Mouse (Mus musculus) hindbrain, postnatal 0 days (tissue): ENCODE data around the gene 2210016F16Rik. TPM values are rescaled to one million over a fixed set of nuclear protein-coding genes. Genes with fewer than 3 reads are reported as not detected.
"Not testable (repeated sequence)": the region's sequence is repeated elsewhere in the genome, so short reads cannot be mapped to it uniquely, and the experiment has no call there.

Source experiments
- ATAC-seq: fragments of 200-750 bp; cut with Nextera tagmentation; 2 replicates; pipeline ENCODE4 v1.8.0; 2017; ENCODE audit warnings: mild to moderate bottlenecking, moderate TSS enrichment, moderate library complexity
- DNase-seq: peaks from one replicate; pipeline ENCODE4 v3.0.0-alpha.2; 2015; ENCODE audit warnings: low spot score
- H3K27ac ChIP-seq: fragments of 300-500 bp; sonication (generic); 2 replicates; pipeline ENCODE4 v1.5.1; 2014; ENCODE audit warnings: mild to moderate bottlenecking
- H3K27me3 ChIP-seq: fragments of 300-500 bp; sonication (generic); 2 replicates; pipeline ENCODE4 v1.6.1; 2014; ENCODE audit warnings: low read length, mixed read lengths; ENCODE audit not compliant: insufficient read depth
- H3K36me3 ChIP-seq: fragments of 300-500 bp; sonication (generic); 2 replicates; pipeline ENCODE4 v1.6.1; 2014; ENCODE audit warnings: low read length, mixed read lengths; ENCODE audit not compliant: insufficient read depth
- H3K4me1 ChIP-seq: fragments of 300-500 bp; sonication (generic); 2 replicates; pipeline ENCODE4 v1.6.1; 2014; ENCODE audit warnings: antibody characterized with exemption, low read length, mixed read lengths; ENCODE audit not compliant: insufficient read depth
- H3K4me2 ChIP-seq: fragments of 300-500 bp; sonication (generic); 2 replicates; pipeline ENCODE4 v1.6.1; 2014; ENCODE audit warnings: low read depth, mild to moderate bottlenecking, low read length, moderate library complexity, mixed read lengths
- H3K4me3 ChIP-seq: fragments of 300-500 bp; sonication (generic); 2 replicates; pipeline ENCODE4 v1.5.1; 2014; ENCODE audit warnings: low read length
- H3K9ac ChIP-seq: fragments of 300-500 bp; sonication (generic); replicated peaks from 2 replicates; pipeline ENCODE4 v1.6.1; 2014; ENCODE audit warnings: mild to moderate bottlenecking, low read length, moderate library complexity, mixed read lengths
- H3K9me3 ChIP-seq: fragments of 300-500 bp; sonication (generic); 2 replicates; pipeline ENCODE4 v1.6.1; 2016; ENCODE audit warnings: low read length, mixed read lengths
- CTCF ChIP-seq: IDR thresholded peaks from 2 replicates; pipeline ENCODE4 v1.5.1; 2016; ENCODE audit warnings: antibody characterized with exemption, control low read depth, low read depth
- WGBS: fragments of 180-500 bp; shearing (Covaris S2); extraction: QIAGEN DNeasy Blood & Tissue Kit; methylation state at CpG from one replicate; pipeline ENCODE4 v1.1.7; 2014; 5-methylcytosine and 5-hydroxymethylcytosine counted together
- polyA plus RNA-seq: library from polyadenylated mRNA; unstranded; fragments of >200 nt; fragmentation: Nextera tagmentation; extraction: Ambion mirVana; gene quantifications from 2 replicates; pipeline ENCODE4 v1.2.1, GENCODE M21; 2015
- total RNA-seq: library from RNA; depleted of rRNA; stranded (reverse); fragments of >200 nt; gene quantifications from 2 replicates; pipeline ENCODE4 v1.2.3, GENCODE M21; 2014

Gene 2210016F16Rik
- total and polyA plus RNA-seq, 2 experiments from 2014 or later = 17.9 to 20.3 TPM

- no peak overlapping the region for H3K4me2 ChIP-seq
- 0 out of 2 replicates have a peak, but pooled peaks cover 5% of the 10 kb centered on the region for H3K36me3 ChIP-seq
- no peak overlapping the region for H3K4me3 ChIP-seq
- H3K4me1 ChIP-seq = no peaks in the 10 kb centered on the region
- H3K27ac ChIP-seq = no peak overlapping the region
- 80% methylated on average over 6 of the region's 6 CpGs for WGBS
- DNase-seq (no peak), ATAC-seq (no peak)
- H3K27me3 ChIP-seq = no peaks in the 10 kb centered on the region
- no peak for TF ChIP-seq CTCF
- no peaks in the 10 kb centered on the region for H3K9me3 ChIP-seq
- H3K9ac ChIP-seq = no peak overlapping the region
Observed at GRCm38 (mm10) chr13:58415374-58415773, 30.3 kb upstream of the 2210016F16Rik start.

DNA sequence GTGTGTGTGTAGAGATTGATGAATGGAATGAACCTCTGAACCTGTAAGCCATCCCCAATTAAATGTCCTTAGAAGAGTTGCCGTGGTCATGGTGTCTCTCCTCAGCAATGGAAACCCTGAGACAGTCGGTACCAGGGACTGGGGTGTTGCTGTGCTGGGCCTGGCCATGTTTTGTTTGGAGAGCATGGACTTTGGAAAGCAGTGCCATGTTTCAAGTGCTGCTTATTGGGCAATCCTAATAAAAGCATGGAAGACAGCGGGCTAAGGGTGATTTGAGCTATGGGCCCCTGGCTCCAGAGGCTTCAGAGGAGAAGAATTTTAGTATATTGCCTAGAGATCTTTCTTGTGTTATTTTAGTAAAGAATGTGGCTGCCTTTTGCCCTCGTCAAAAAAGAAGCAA is 26.0 kb upstream of the 2210016F16Rik start:
- no peak for TF ChIP-seq CTCF
- H3K4me3 ChIP-seq = no peak overlapping the region
- H3K9ac ChIP-seq = no peak overlapping the region
- no peaks in the 10 kb centered on the region for H3K27me3 ChIP-seq
- 96% methylated on average over 4 of the region's 4 CpGs for WGBS
- no peaks in the 10 kb centered on the region for H3K9me3 ChIP-seq
- no peak overlapping the region for H3K4me2 ChIP-seq
- ATAC-seq (no peak), DNase-seq (no peak)
- no peak overlapping the region for H3K27ac ChIP-seq
- H3K4me1 ChIP-seq = no peaks in the 10 kb centered on the region
- H3K36me3 ChIP-seq = 0 out of 2 replicates have a peak, but pooled peaks cover 8% of the 10 kb centered on the region

DNA sequence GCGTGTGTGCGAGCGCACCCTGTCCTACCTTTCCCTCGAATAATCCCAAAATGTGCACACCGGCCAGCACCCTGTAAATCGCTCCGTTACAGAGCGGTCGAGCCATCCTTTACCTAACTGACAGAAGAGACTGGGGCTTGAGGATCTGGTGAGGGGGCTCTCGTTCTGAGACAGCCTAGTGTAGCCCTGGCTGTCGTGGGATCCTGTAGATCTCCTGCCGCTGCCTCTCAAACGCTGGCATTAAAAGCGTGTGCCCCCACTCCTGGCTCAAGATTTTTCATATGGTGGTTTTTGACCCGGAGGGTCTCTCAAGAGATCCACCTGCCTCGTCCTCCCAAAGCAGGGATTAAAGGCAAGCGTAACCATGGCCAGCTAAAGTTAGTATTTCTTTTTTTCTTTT is 18.2 kb upstream of the 2210016F16Rik start, which contains the start of gene Hnrnpk:
Gene Hnrnpk (minus strand): TSS at position 101 of the 400 bp plus-strand sequence.
- Histone ChIP-seq H3K4me3 (peak within 1 kb of the TSS; percentile 98), H3K9ac (peak within 1 kb of the TSS; percentile 99), H3K27ac (peak within 1 kb of the TSS; percentile 100), H3K4me2 (peak within 1 kb of the TSS; percentile 53)
- H3K4me1 ChIP-seq, ATAC-seq, H3K27me3 ChIP-seq, H3K9me3 ChIP-seq, DNase-seq, H3K36me3 ChIP-seq: not testable (repeated sequence)
- 4% methylated on average over 17 of the region's 17 CpGs for WGBS

- Histone ChIP-seq H3K36me3 (peaks cover 4% of the 10 kb centered on the region; the same call in 1 of the 2 replicates), H3K4me2 (peak overlapping the region; percentile 53), H3K9me3 (no peaks in the 10 kb centered on the region), H3K4me1 (no peaks in the 10 kb centered on the region; the same call in 1 of the 2 replicates), H3K4me3 (peak overlapping the region; percentile 98), H3K27ac (peak overlapping the region; percentile 100), H3K27me3 (no peaks in the 10 kb centered on the region), H3K9ac (peak overlapping the region; percentile 99)
- 0% methylated on average over 23 of the region's 48 CpGs for WGBS
- no peak for DNase-seq
- no peak; the same call in 1 of the 2 replicates for ATAC-seq
- no peak for TF ChIP-seq CTCF
Observed at GRCm38 (mm10) chr13:58402744-58403110, 17.7 kb upstream of the 2210016F16Rik start.

DNA sequence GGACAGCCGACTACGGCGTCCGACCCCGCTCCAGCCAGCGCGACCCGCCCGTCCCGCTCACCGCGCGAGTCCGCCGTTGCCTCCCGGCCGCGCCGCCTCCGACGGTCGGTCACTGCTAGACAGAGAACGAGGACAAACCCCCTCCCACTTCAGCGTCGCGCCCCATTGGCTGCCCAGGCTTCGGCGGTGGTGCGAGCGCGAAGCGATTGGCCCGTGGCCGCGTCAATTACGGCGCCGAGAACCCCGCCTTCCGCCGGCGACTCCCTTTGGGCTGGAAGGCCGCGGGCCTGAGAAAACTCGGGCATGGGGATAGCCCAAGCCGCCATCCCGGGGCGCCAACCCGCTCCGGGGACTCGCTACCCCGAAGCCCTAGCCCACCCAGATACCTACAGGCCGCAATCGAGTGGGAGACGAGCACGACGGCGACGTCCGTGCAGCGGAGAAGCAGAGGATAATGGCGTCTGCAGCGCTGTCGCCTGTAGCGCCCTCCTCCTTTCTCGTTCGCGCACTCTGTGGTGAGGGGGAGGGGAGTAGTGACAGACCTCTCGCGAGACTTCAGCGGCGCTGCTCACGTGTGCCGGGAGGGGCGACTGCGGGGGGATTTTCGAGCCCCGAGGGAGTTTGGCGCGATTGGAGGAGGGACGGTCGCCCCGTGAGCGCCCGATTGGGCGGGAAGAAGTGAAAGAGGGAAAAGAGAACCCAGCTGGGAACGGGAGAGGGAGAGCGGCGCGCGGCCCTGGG is 17.1 kb upstream of the 2210016F16Rik start, which contains the start of gene Rmi1:
Gene Rmi1 (plus strand): TSS at position 246 of the 741 bp plus-strand sequence.
- Histone ChIP-seq H3K4me2 (peak within 1 kb of the TSS; percentile 81), H3K4me1 (no peaks in the 10 kb centered on the region; the same call in 1 of the 2 replicates), H3K36me3 (peaks cover 9% of the 10 kb centered on the region; the same call in 1 of the 2 replicates), H3K4me3 (peak within 1 kb of the TSS; percentile 98), H3K27ac (peak within 1 kb of the TSS; percentile 100), H3K9me3 (no peaks in the 10 kb centered on the region), H3K27me3 (no peaks in the 10 kb centered on the region), H3K9ac (peak within 1 kb of the TSS; percentile 99)
- ATAC-seq = peak; percentile 97
- DNase-seq = peak; percentile 99
- 2% methylated on average over 86 of the region's 91 CpGs for WGBS
- peak; percentile 42 for TF ChIP-seq CTCF

- Histone ChIP-seq H3K4me1 (no peaks in the 10 kb centered on the region; the same call in 1 of the 2 replicates), H3K27me3 (no peaks in the 10 kb centered on the region), H3K36me3 (peaks cover 13% of the 10 kb centered on the region; the same call in 1 of the 2 replicates), H3K4me3 (peak overlapping the region; percentile 98), H3K4me2 (peak overlapping the region; percentile 81), H3K27ac (peak overlapping the region; percentile 100), H3K9me3 (no peaks in the 10 kb centered on the region), H3K9ac (peak overlapping the region; percentile 99)
- 0 out of 2 replicates have a peak, but pooled peaks have one; percentile 7 for TF ChIP-seq CTCF
- 1% methylated on average over 73 of the region's 100 CpGs for WGBS
- peak; percentile 63 for ATAC-seq
- DNase-seq = peak; percentile 92
Observed at GRCm38 (mm10) chr13:58401135-58402002, 16.3 kb upstream of the 2210016F16Rik start.
